9 mouse cellular contexts compared by ENCODE assay signal in genomic region chr16:49854194-49854593, GRCm38 (mm10). TPM values are rescaled to one million over a fixed set of nuclear protein-coding genes. Genes with fewer than 3 reads are reported as not detected.
A peak's percentile ranks its signal among the peaks of the same experiment; 100 is the strongest.
DNase-seq lines count a peak whose midpoint lies in the region; ATAC-seq lines count a peak whose summit lies in the region.
"Had no signal": no experiment of that assay in that cellular context is flagged by ENCODE, and none has a peak within 500 bp of the region (broad histone marks: within the 10 kb centered on the region; RNA-seq: fewer than 3 reads in every experiment).

No protein-coding gene starts in this region.

- H3K9me3 ChIP-seq in lung, embryonic 15.5 days, result no peaks in the 10 kb centered on the region
- no peaks in the 10 kb centered on the region for H3K9me3 ChIP-seq in embryonic facial prominence, embryonic 13.5 days
- H3K9me3 ChIP-seq in liver, embryonic 13.5 days (replicated peaks), result no peaks in the 10 kb centered on the region
- no peaks in the 10 kb centered on the region for H3K9me3 ChIP-seq in stomach, embryonic 16.5 days (replicated peaks; ENCODE audit: control insufficient read depth, low read length)

- H3K36me3 ChIP-seq in lung, embryonic 15.5 days, result no peaks in the 10 kb centered on the region
- H3K36me3 ChIP-seq in embryonic facial prominence, embryonic 13.5 days, result no peaks in the 10 kb centered on the region
- peaks cover 7% of the 10 kb centered on the region for H3K36me3 ChIP-seq in liver, embryonic 13.5 days
- no peaks in the 10 kb centered on the region for H3K36me3 ChIP-seq in stomach, embryonic 16.5 days (ENCODE audit: control insufficient read depth, insufficient read depth, low read length)

- WGBS in lung, embryonic 15.5 days, result 63% methylated on average over 6 of the region's 6 CpGs
- 92% methylated on average over 6 of the region's 6 CpGs for WGBS in embryonic facial prominence, embryonic 13.5 days
- WGBS in liver, embryonic 13.5 days (ENCODE audit: insufficient replicate concordance), result 40% methylated on average over 6 of the region's 6 CpGs
- WGBS in stomach, embryonic 16.5 days, result 90% methylated on average over 6 of the region's 6 CpGs

- H3K4me1 ChIP-seq in lung, embryonic 15.5 days, result peaks cover 24% of the 10 kb centered on the region
- peaks cover 21% of the 10 kb centered on the region for H3K4me1 ChIP-seq in embryonic facial prominence, embryonic 13.5 days
- peaks cover 39% of the 10 kb centered on the region for H3K4me1 ChIP-seq in liver, embryonic 13.5 days (replicated peaks)
- peaks cover 16% of the 10 kb centered on the region for H3K4me1 ChIP-seq in stomach, embryonic 16.5 days (ENCODE audit: control insufficient read depth, insufficient read depth, low read length)

- peak overlapping the region; percentile 74 for H3K4me2 ChIP-seq in lung, embryonic 15.5 days
- H3K4me2 ChIP-seq in embryonic facial prominence, embryonic 13.5 days, result peak overlapping the region; percentile 76
- H3K4me2 ChIP-seq in liver, embryonic 13.5 days, result peak overlapping the region; percentile 69
- H3K4me2 ChIP-seq in stomach, embryonic 16.5 days (ENCODE audit: low read depth, low read length), result peak overlapping the region; percentile 71; the same call in 1 of the 2 replicates

- DNase-seq in lung, postnatal 4 days, result no peak
- no peak for DNase-seq in liver, embryonic 13.5 days
- DNase-seq in kidney, adult 18-20 months, result no peak
- DNase-seq in kidney, postnatal 25 days, result no peak
- no peak for DNase-seq in left cerebral cortex, postnatal 14 days (ENCODE audit: low spot score in 2 of 2)
- DNase-seq: adrenal gland, postnatal 10 days had no signal

- ATAC-seq in lung, embryonic 15.5 days (ENCODE audit: borderline replicate concordance, extremely low read depth, low FRiP score, low TSS enrichment), result no peak
- ATAC-seq in embryonic facial prominence, embryonic 13.5 days (ENCODE audit: insufficient number of reproducible peaks, insufficient read depth, low FRiP score, low TSS enrichment, low read depth), result no peak
- no peak for ATAC-seq in liver, embryonic 13.5 days (ENCODE audit: low read depth)
- ATAC-seq in stomach, embryonic 16.5 days (ENCODE audit: insufficient read depth, low FRiP score), result no peak

- peak overlapping the region; percentile 89 for H3K4me3 ChIP-seq in lung, embryonic 15.5 days
- H3K4me3 ChIP-seq in embryonic facial prominence, embryonic 13.5 days, result no peak overlapping the region
- H3K4me3 ChIP-seq in liver, embryonic 13.5 days (replicated peaks), result peak overlapping the region; percentile 91
- peak overlapping the region; percentile 88; the same call in 1 of the 2 replicates for H3K4me3 ChIP-seq in stomach, embryonic 16.5 days (replicated peaks; ENCODE audit: low read length)

- no peak overlapping the region for H3K9ac ChIP-seq in lung, embryonic 15.5 days
- no peak overlapping the region for H3K9ac ChIP-seq in embryonic facial prominence, embryonic 13.5 days
- peak overlapping the region; percentile 100 for H3K9ac ChIP-seq in liver, embryonic 13.5 days
- H3K9ac ChIP-seq in stomach, embryonic 16.5 days (ENCODE audit: low read length), result no peak overlapping the region

- H3K27me3 ChIP-seq in lung, embryonic 15.5 days, result no peaks in the 10 kb centered on the region
- H3K27me3 ChIP-seq in embryonic facial prominence, embryonic 13.5 days, result no peaks in the 10 kb centered on the region
- no peaks in the 10 kb centered on the region for H3K27me3 ChIP-seq in liver, embryonic 13.5 days
- H3K27me3 ChIP-seq in stomach, embryonic 16.5 days (ENCODE audit: control insufficient read depth, insufficient read depth, low read length), result no peaks in the 10 kb centered on the region

- H3K27ac ChIP-seq in lung, embryonic 15.5 days, result peak overlapping the region; percentile 99
- H3K27ac ChIP-seq in embryonic facial prominence, embryonic 13.5 days, result no peak overlapping the region
- peak overlapping the region; percentile 100 for H3K27ac ChIP-seq in liver, embryonic 13.5 days
- no peak overlapping the region for H3K27ac ChIP-seq in stomach, embryonic 16.5 days (ENCODE audit: low read length)

- intact Hi-C loops in left cerebral cortex, postnatal 14 days (cut with DNase I), result loop anchor here (10.0 kb wide), 1 partner anchor 89 kb away; no protein-coding TSS in a partner anchor

RNA-seq across cellular contexts. Expression of gene Cd47, which starts 53.9 kb away (rescaled TPM):
- polyA plus RNA-seq in lung, embryonic 15.5 days (2015; fragmentation: Nextera tagmentation; extraction: Ambion mirVana), result 108 and 123 TPM in 2 replicates
- polyA plus RNA-seq in embryonic facial prominence, embryonic 13.5 days (2015; fragmentation: Nextera tagmentation; extraction: Ambion mirVana), result 70.1 and 83.0 TPM in 2 replicates
- 301 and 344 TPM in 2 replicates for polyA plus RNA-seq in liver, embryonic 13.5 days (2015; fragmentation: Nextera tagmentation; extraction: Ambion mirVana)
- polyA plus RNA-seq in stomach, embryonic 16.5 days (2015; fragmentation: Nextera tagmentation; extraction: Ambion mirVana), result 80.0 and 94.9 TPM in 2 replicates
- total RNA-seq in left cerebral cortex, postnatal 14 days (2021), result 100 to 1,000 TPM; 281 to 288 TPM

Comparison
In these comparisons a context has a peak if more than half of its experiments do, and no peak if none do; other contexts are left out.
1. H3K27ac ChIP-seq: peak in lung, embryonic 15.5 days (single experiment) and liver, embryonic 13.5 days (single experiment); none in embryonic facial prominence, embryonic 13.5 days (single experiment) and stomach, embryonic 16.5 days (single experiment).
2. Peak in every context shown above with its lines, with median percentiles within 50 percentile points of each other: H3K4me2 ChIP-seq.